Mouse (Mus musculus): Measurements from ENCODE around the gene Phldb2.

- TF ChIP-seq CTCF (conservative IDR thresholded peaks at IDR 0.05; ENCODE audit: insufficient read depth, insufficient read length, low read depth, low read length), result no peak
- TF ChIP-seq POLR2A (IDR thresholded peaks at IDR 0.05; ENCODE audit: low read depth, low read length), result no peak
Observed at GRCm38 (mm10) chr16:45970187-45970586, 16.8 kb upstream of the Phldb2 start.
